ENCODE assay signal across 14 mouse cellular contexts in the genomic region with DNA sequence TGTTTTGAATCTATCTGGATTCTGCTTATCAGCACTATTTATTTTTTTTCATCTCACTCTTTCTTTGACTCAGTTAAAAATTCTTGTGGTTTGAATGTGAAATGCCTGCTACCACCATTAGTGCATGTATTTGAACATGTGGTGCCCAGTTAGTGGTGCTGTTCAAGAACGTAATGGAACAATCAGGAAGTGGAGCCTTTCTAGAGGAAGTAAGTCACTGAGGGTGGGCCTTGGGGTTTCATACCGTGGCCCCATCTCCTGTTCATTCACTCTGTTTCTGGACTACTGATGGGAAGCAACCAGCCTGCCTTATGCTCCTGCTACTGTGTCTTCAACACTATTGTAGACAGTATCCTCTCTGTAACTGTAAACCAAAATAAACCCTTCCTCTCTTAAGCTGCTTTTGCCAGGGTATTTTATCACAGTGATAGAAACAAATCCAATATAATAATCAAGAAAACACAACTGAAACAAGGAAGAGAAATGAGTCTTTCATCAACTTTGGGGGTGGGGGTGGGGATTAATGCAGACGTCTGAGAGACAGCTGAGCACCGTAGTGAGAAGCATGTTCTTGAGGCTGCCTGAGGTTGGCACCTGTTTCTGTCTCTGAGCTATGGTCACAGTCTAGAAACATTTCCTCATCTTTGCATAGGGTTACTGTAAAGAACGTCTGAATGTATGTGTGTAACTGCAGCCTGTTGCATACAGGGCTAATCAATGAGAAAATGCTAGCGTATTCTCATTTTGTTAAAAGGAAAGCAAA.
A peak's percentile ranks its signal among the peaks of the same experiment; 100 is the strongest.
DNase-seq lines count a peak whose midpoint lies in the region; ATAC-seq lines count a peak whose summit lies in the region.
"Had no signal": no experiment of that assay in that cellular context is flagged by ENCODE, and none has a peak within 500 bp of the region (broad histone marks: within the 10 kb centered on the region; RNA-seq: fewer than 3 reads in every experiment).

No protein-coding gene starts in this region.

- peak; percentile 88 for ATAC-seq in megakaryocyte progenitor cell, adult 5-6 weeks (replicated peaks; ENCODE audit: poor library complexity)
- ATAC-seq: forebrain, embryonic 16.5 days had no signal

- peak; percentile 19 to 35 for DNase-seq in B cell, adult 2 months
- peak; percentile 51 for DNase-seq in Muller cell, postnatal 12 days (ENCODE audit: inconsistent ontology term)
- no peak for DNase-seq in right cerebral cortex, postnatal 36 days (ENCODE audit: low spot score in 2 of 2)
- no peak for DNase-seq in embryo, embryonic 9.5 days (ENCODE audit: extremely low spot score)
- DNase-seq in adrenal gland, adult 8-10 months: no peak
- DNase-seq: adrenal gland, adult 2 months; adrenal gland, postnatal 36 days; cerebellum, adult 2 months; cerebellum, postnatal 10 days; embryo, embryonic 11 days; gastrocnemius, postnatal 14 days; heart, postnatal 36 days had no signal

Comparison
In these comparisons a context has a peak if more than half of its experiments do, and no peak if none do; other contexts are left out.
1. DNase-seq: peak in B cell, adult 2 months (2 of 2) and Muller cell, postnatal 12 days (single experiment); none in right cerebral cortex, postnatal 36 days (0 of 2), embryo, embryonic 9.5 days (single experiment) and adrenal gland, adult 8-10 months (single experiment).